Mouse (Mus musculus): ENCODE data around the gene Mageb1.
"Not testable (repeated sequence)": the region's sequence is repeated elsewhere in the genome, so short reads cannot be mapped to it uniquely, and the experiment has no call there.

Mageb1 gene

DNA sequence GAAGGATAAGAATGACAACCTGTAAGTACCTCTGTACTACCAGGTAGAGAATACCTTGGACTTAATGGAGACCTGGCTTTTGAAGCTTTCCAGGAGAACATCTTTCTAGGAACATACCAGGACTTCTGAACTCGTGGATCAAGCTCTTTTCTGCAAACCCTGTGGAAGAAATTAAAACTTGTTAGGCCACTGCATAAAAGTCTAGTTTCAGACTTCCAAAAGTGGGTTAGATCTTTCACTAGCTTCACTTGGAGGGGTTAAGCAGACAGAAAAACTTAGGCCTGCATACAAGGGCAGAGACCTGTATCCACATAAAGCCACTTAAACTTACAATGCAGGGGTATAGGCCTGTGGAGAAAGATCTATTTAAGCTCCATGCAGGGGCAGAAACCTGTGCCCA is at the start of gene Mageb1:
Gene Mageb1, minus strand, starts transcription at position 101 of the 400 bp plus-strand sequence.
- CTCF ChIA-PET: not testable (repeated sequence)
